Mouse (Mus musculus) bone marrow, adult 2 months (tissue): ENCODE results near the gene Tmem255b.

Experiments
- CTCF ChIP-seq: fragments of 200-500 bp; IDR thresholded peaks from 2 replicates; pipeline ENCODE4 v1.5.1; 2011; ENCODE audit warnings: low read length, control low read depth; ENCODE audit not compliant: control insufficient read depth, insufficient read depth
- POLR2A ChIP-seq: fragments of 200-500 bp; IDR thresholded peaks from 2 replicates; pipeline ENCODE4 v1.6.1; 2011; ENCODE audit warnings: low read depth, mild to moderate bottlenecking, control low read depth, low read length, borderline replicate concordance; ENCODE audit not compliant: control insufficient read depth

- TF ChIP-seq CTCF (peak; percentile 27; the same call in 1 of the 2 replicates), POLR2A (no peak)
These were observed 32.0 kb downstream of the Tmem255b start for GRCm38 (mm10) chr8:13466989-13467388.
